Mouse (Mus musculus) G1E (cell line): ENCODE measurements at regions not wholly inside any gene's neighbourhood (a gene's known extent, or its start where the extent isn't known, plus 50 kb on each side); places are given as distances from the start of the nearest gene placed in this dataset.

Source experiments
- ATAC-seq: 2 replicates; pipeline ENCODE4 v1.8.0; 2016; ENCODE audit warnings: mild to moderate bottlenecking; ENCODE audit not compliant: insufficient number of reproducible peaks, poor library complexity, low FRiP score, severe bottlenecking; ENCODE audit errors: extremely low read depth
- DNase-seq: peaks from one replicate; pipeline ENCODE4 v3.0.0; 2012; ENCODE audit warnings: low spot score
- H3K27me3 ChIP-seq: 2 replicates; pipeline ENCODE4 v1.6.1; 2012; ENCODE audit warnings: mild to moderate bottlenecking, low read length, inconsistent platforms; ENCODE audit not compliant: insufficient read depth
- H3K36me3 ChIP-seq: replicated peaks from 2 replicates; pipeline ENCODE3; 2012; ENCODE audit warnings: mild to moderate bottlenecking, inconsistent platforms
- H3K4me1 ChIP-seq: 2 replicates; pipeline ENCODE4 v1.6.1; 2012; ENCODE audit warnings: low read depth, low read length, inconsistent platforms, mixed read lengths; ENCODE audit not compliant: insufficient read depth
- H3K4me3 ChIP-seq: 2 replicates; pipeline ENCODE4 v1.5.1; 2012; ENCODE audit warnings: low read depth, mild to moderate bottlenecking, inconsistent platforms, low read length, moderate library complexity, mixed read lengths
- H3K9me3 ChIP-seq: replicated peaks from 2 replicates; pipeline ENCODE4 v1.6.1; 2012; ENCODE audit warnings: inconsistent platforms
- CTCF ChIP-seq: IDR thresholded peaks from 2 replicates; pipeline ENCODE4 v1.5.1; 2012; ENCODE audit warnings: low read depth, low read length, inconsistent platforms, mixed read lengths
- GATA1 ChIP-seq: IDR thresholded peaks from 2 replicates; pipeline ENCODE4 v1.6.1; 2012; ENCODE audit warnings: borderline replicate concordance, low read length, inconsistent platforms, mixed read lengths
- GATA2 ChIP-seq: IDR thresholded peaks from 2 replicates; pipeline ENCODE4 v1.6.1; 2012; ENCODE audit warnings: low read depth, low read length, inconsistent platforms, borderline replicate concordance
- POLR2AphosphoS5 ChIP-seq: IDR thresholded peaks from 2 replicates; pipeline ENCODE4 v1.6.1; 2012; ENCODE audit warnings: low read depth, low read length, inconsistent platforms; ENCODE audit not compliant: insufficient replicate concordance
- TAL1 ChIP-seq: conservative IDR thresholded peaks from 2 replicates; pipeline ENCODE4 v1.6.1; 2012; ENCODE audit warnings: low read depth, low read length, inconsistent platforms, mixed read lengths

GRCm38 (mm10) chr11:44330851-44331773 lies 68.8 kb upstream of the Il12b start:
- no peak for TF ChIP-seq TAL1
- no peak for TF ChIP-seq GATA2
- TF ChIP-seq CTCF, result peak; percentile 16; the same call in 1 of the 2 replicates
- DNase-seq (peak; percentile 32), ATAC-seq (no peak)
- Histone ChIP-seq H3K4me1 (no peaks in the 10 kb centered on the region), H3K27me3 (no peaks in the 10 kb centered on the region), H3K36me3 (no peaks in the 10 kb centered on the region), H3K4me3 (no peak overlapping the region), H3K9me3 (no peaks in the 10 kb centered on the region)

GRCm38 (mm10) chr11:44331774-44332129 lies 68.1 kb upstream of the Il12b start:
- no peaks in the 10 kb centered on the region for H3K9me3 ChIP-seq
- H3K4me3 ChIP-seq, result no peak overlapping the region
- ATAC-seq (no peak), DNase-seq (no peak)
- H3K4me1 ChIP-seq, result no peaks in the 10 kb centered on the region
- TF ChIP-seq CTCF, result no peak
- no peak for TF ChIP-seq POLR2AphosphoS5
- no peak for TF ChIP-seq GATA1
- TF ChIP-seq TAL1, result no peak
- TF ChIP-seq GATA2, result no peak
- no peaks in the 10 kb centered on the region for H3K36me3 ChIP-seq
- H3K27me3 ChIP-seq, result no peaks in the 10 kb centered on the region

DNA sequence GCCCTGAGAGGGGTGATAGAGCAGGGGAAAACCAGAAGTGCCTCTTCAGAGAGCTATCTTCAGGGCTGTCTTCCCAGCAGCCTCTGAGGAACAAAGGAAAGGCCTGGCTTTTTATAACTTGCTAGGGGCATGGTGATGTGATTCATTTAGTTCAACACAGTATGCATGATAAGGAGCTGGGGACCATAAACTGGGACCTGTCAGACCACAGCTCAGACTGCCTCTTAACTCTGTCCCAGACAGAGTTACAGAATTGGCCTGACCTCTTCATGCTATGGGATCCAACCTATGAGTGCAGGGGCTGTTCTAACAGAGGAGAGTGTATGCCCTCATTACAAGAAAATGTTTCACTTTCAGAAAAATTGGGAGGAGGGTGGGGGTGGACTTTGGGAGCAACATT lies 59.3 kb upstream of the Il12b start:
- no peaks in the 10 kb centered on the region for H3K9me3 ChIP-seq
- no peaks in the 10 kb centered on the region for H3K36me3 ChIP-seq
- DNase-seq, result no peak
- TF ChIP-seq POLR2AphosphoS5 (no peak), GATA2 (no peak)
- H3K4me1 ChIP-seq, result no peaks in the 10 kb centered on the region
- H3K4me3 ChIP-seq, result no peak overlapping the region
- H3K27me3 ChIP-seq, result no peaks in the 10 kb centered on the region
- ATAC-seq, result no peak

DNA sequence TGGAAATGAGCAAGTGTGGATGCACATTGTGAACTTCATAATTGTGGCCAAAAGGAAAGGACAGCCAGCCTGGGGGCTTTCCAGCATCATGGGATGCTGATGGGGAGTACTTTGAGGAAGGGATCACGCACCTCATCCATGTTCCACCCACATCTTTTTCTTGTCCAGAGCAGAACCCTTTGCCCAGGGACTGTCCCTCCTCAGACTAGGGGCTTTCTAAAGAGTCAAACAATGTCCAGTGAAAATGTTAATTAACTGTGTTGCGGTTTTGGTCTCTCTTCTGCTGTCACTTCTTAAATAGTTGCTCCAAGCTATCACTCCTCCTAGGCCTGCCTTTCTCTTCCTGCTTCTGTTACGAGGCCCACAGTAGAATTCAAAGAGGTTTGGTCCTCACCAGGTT lies 51.6 kb upstream of the Il12b start:
- no peak overlapping the region for H3K4me3 ChIP-seq
- no peaks in the 10 kb centered on the region for H3K36me3 ChIP-seq
- ATAC-seq (no peak), DNase-seq (no peak)
- TF ChIP-seq GATA1, result no peak
- TF ChIP-seq TAL1, result no peak
- no peak for TF ChIP-seq POLR2AphosphoS5
- no peak for TF ChIP-seq GATA2
- TF ChIP-seq CTCF, result no peak
- H3K27me3 ChIP-seq, result 0 out of 2 replicates have a peak, but pooled peaks cover 2% of the 10 kb centered on the region
- no peaks in the 10 kb centered on the region for H3K9me3 ChIP-seq
- H3K4me1 ChIP-seq, result no peaks in the 10 kb centered on the region

- Histone ChIP-seq H3K36me3 (no peaks in the 10 kb centered on the region), H3K4me3 (no peak overlapping the region), H3K27me3 (0 out of 2 replicates have a peak, but pooled peaks cover 2% of the 10 kb centered on the region), H3K4me1 (no peaks in the 10 kb centered on the region), H3K9me3 (no peaks in the 10 kb centered on the region)
- ATAC-seq, result no peak
- DNase-seq, result no peak
- TF ChIP-seq POLR2AphosphoS5, result no peak
- no peak for TF ChIP-seq GATA1
- TF ChIP-seq CTCF, result no peak
- no peak for TF ChIP-seq TAL1
- no peak for TF ChIP-seq GATA2
Observed at GRCm38 (mm10) chr11:44349546-44349945, 50.3 kb upstream of the Il12b start.
